Mouse (Mus musculus) midbrain, postnatal 0 days (tissue): ENCODE measurements around the gene Ropn1l. TPM values are rescaled to one million over a fixed set of nuclear protein-coding genes. Genes with fewer than 3 reads are reported as not detected.

ENCODE experiments used
- ATAC-seq: fragments of 200-750 bp; cut with Nextera tagmentation; 2 replicates; pipeline ENCODE4 v1.8.0; 2017; ENCODE audit warnings: moderate number of reproducible peaks, mild to moderate bottlenecking, moderate TSS enrichment, moderate library complexity; ENCODE audit not compliant: low FRiP score
- DNase-seq: peaks from one replicate; pipeline ENCODE4 v3.0.0-alpha.2; 2015; ENCODE audit warnings: low spot score
- H3K27ac ChIP-seq: fragments of 300-500 bp; sonication (generic); 2 replicates; pipeline ENCODE4 v1.5.1; 2014; ENCODE audit warnings: low read depth, mild to moderate bottlenecking, low read length, mixed read lengths
- H3K27me3 ChIP-seq: fragments of 300-500 bp; sonication (generic); 2 replicates; pipeline ENCODE4 v1.6.1; 2014; ENCODE audit warnings: low read length, control low read depth, mixed read lengths; ENCODE audit not compliant: insufficient read depth
- H3K36me3 ChIP-seq: fragments of 300-500 bp; sonication (generic); 2 replicates; pipeline ENCODE4 v1.6.1; 2014; ENCODE audit warnings: low read length, control low read depth, mixed read lengths; ENCODE audit not compliant: insufficient read depth
- H3K4me1 ChIP-seq: fragments of 300-500 bp; sonication (generic); 2 replicates; pipeline ENCODE4 v1.6.1; 2014; ENCODE audit warnings: mild to moderate bottlenecking, control low read depth, antibody characterized with exemption, low read length, mixed read lengths; ENCODE audit not compliant: insufficient read depth
- H3K4me2 ChIP-seq: fragments of 300-500 bp; sonication (generic); 2 replicates; pipeline ENCODE4 v1.6.1; 2014; ENCODE audit warnings: low read depth, mild to moderate bottlenecking, low read length, mixed read lengths; ENCODE audit not compliant: poor library complexity, severe bottlenecking
- H3K4me3 ChIP-seq: fragments of 300-500 bp; sonication (generic); 2 replicates; pipeline ENCODE4 v1.5.1; 2014; ENCODE audit warnings: low read depth, mild to moderate bottlenecking, low read length, moderate library complexity
- H3K9ac ChIP-seq: fragments of 300-500 bp; sonication (generic); replicated peaks from 2 replicates; pipeline ENCODE4 v1.6.1; 2014; ENCODE audit warnings: mild to moderate bottlenecking, low read length, moderate library complexity, mixed read lengths; ENCODE audit not compliant: poor library complexity, severe bottlenecking
- H3K9me3 ChIP-seq: fragments of 300-500 bp; sonication (generic); 2 replicates; pipeline ENCODE4 v1.6.1; 2016; ENCODE audit warnings: low read length, control low read depth
- CTCF ChIP-seq: IDR thresholded peaks from 2 replicates; pipeline ENCODE4 v1.5.1; 2016; ENCODE audit warnings: antibody characterized with exemption, mild to moderate bottlenecking
- WGBS: fragments of 180-500 bp; shearing (Covaris S2); extraction: QIAGEN DNeasy Blood & Tissue Kit; methylation state at CpG from one replicate; pipeline ENCODE4 v1.1.7; 2014; 5-methylcytosine and 5-hydroxymethylcytosine counted together
- polyA plus RNA-seq: library from polyadenylated mRNA; unstranded; fragments of >200 nt; fragmentation: Nextera tagmentation; extraction: Ambion mirVana; gene quantifications from 2 replicates; pipeline ENCODE4 v1.2.1, GENCODE M21; 2015
- total RNA-seq: library from RNA; depleted of rRNA; stranded (reverse); fragments of >200 nt; gene quantifications from 2 replicates; pipeline ENCODE4 v1.2.3, GENCODE M21; 2014

Ropn1l gene
- total and polyA plus RNA-seq, 2 experiments from 2014 or later = 1.3 to 2.2 TPM

- H3K36me3 ChIP-seq = peaks cover 34% of the 10 kb centered on the region
- H3K4me3 ChIP-seq = no peak overlapping the region
- H3K9me3 ChIP-seq = no peaks in the 10 kb centered on the region
- DNase-seq = no peak
- WGBS = 100% methylated on average over 1 of the region's 1 CpGs
- H3K4me1 ChIP-seq = no peaks in the 10 kb centered on the region
- no peak for ATAC-seq
- no peaks in the 10 kb centered on the region for H3K27me3 ChIP-seq
- no peak for TF ChIP-seq CTCF
- H3K4me2 ChIP-seq = no peak overlapping the region
- H3K9ac ChIP-seq = no peak overlapping the region
- H3K27ac ChIP-seq = no peak overlapping the region
These were observed 23.1 kb upstream of the Ropn1l start for GRCm38 (mm10) chr15:31476678-31477077.

DNA sequence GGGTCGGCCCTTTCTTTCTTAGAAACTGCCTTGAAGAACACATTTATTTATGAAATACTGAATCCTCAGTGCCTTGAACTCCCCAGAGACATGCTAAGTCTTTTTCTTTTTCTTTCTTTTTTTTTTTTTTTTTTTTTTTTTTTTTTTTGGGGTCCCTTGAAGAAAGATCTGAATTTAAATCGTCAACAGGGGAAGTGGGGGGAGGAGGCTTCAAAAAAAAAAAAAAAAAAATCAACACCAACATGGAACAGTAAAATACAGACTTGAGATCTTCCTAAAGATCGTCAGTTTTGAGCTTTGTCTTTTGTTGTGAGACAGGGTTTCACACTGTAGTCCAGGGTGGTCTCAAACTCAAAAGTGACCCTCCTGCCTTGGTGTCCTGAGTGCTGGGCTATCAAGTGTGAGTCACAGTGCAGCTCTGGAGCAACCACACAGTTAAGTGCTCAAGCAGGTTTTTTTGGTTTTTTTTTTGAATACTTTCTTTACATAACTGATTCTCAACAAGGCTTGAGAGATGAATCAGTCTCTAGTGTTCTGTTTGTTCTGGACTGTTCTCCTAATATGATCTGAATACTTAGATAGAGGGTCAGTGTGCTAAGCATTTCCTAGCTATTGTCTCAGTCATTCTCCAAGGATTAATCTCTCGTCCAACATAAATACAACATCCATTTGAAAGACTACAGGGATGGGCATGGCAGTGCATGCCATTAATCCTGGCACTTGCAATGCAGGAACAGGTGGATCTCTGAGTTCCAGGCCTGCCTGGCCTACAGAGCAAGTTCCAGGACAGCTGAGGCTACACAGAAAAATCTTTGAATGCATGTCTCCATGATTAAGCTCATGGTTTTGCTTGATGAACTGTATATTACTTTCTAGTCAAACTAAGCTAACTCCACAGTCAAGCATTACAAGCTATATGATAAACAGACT, 19.4 kb upstream of the Ropn1l start:
- TF ChIP-seq CTCF = no peak
- WGBS = 59% methylated on average over 4 of the region's 4 CpGs
- ATAC-seq (no peak), DNase-seq (no peak)
- H3K4me1 ChIP-seq = no peaks in the 10 kb centered on the region
- H3K27me3 ChIP-seq = no peaks in the 10 kb centered on the region
- no peak overlapping the region for H3K27ac ChIP-seq
- no peak overlapping the region for H3K4me2 ChIP-seq
- H3K9ac ChIP-seq = no peak overlapping the region
- H3K9me3 ChIP-seq = no peaks in the 10 kb centered on the region
- peaks cover 25% of the 10 kb centered on the region for H3K36me3 ChIP-seq
- no peak overlapping the region for H3K4me3 ChIP-seq

DNA sequence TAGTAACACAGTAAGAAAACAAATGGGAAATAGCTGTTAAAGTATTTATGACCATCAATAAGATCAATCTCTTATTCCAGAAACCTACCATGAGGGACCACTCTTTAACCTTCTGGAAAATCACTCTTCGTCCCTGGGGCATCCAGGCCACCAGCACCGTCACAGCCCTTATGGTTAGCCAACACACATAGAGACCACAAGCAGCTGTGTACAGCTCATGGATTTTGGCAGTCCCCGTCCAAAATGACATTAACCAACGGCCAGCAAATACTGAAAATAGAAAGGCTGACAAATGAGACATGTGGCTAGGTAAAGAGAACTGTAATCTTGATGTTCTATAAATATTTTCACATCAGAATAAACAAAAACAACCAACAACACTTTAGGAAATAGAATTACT, 18.0 kb upstream of the Ropn1l start:
- DNase-seq (no peak), ATAC-seq (no peak)
- Histone ChIP-seq H3K4me1 (no peaks in the 10 kb centered on the region), H3K9ac (no peak overlapping the region), H3K27ac (no peak overlapping the region), H3K36me3 (peaks cover 23% of the 10 kb centered on the region), H3K4me3 (no peak overlapping the region), H3K27me3 (no peaks in the 10 kb centered on the region), H3K4me2 (no peak overlapping the region), H3K9me3 (no peaks in the 10 kb centered on the region)
- TF ChIP-seq CTCF = no peak
- WGBS = 96% methylated on average over 4 of the region's 4 CpGs

- Histone ChIP-seq H3K27me3 (no peaks in the 10 kb centered on the region), H3K9ac (no peak overlapping the region), H3K9me3 (no peaks in the 10 kb centered on the region), H3K4me3 (no peak overlapping the region), H3K27ac (no peak overlapping the region), H3K36me3 (peaks cover 20% of the 10 kb centered on the region), H3K4me1 (no peaks in the 10 kb centered on the region), H3K4me2 (no peak overlapping the region)
- no peak for DNase-seq
- TF ChIP-seq CTCF = no peak
- 80% methylated on average over 4 of the region's 4 CpGs for WGBS
- no peak for ATAC-seq
These were observed 16.0 kb upstream of the Ropn1l start for GRCm38 (mm10) chr15:31469497-31469896.

- TF ChIP-seq CTCF = no peak
- Histone ChIP-seq H3K36me3 (peaks cover 20% of the 10 kb centered on the region), H3K4me2 (no peak overlapping the region), H3K27ac (no peak overlapping the region), H3K27me3 (no peaks in the 10 kb centered on the region), H3K4me1 (no peaks in the 10 kb centered on the region), H3K9ac (no peak overlapping the region), H3K9me3 (no peaks in the 10 kb centered on the region), H3K4me3 (no peak overlapping the region)
- ATAC-seq (no peak), DNase-seq (no peak)
- WGBS = 90% methylated on average over 5 of the region's 5 CpGs
These were observed 15.3 kb upstream of the Ropn1l start for GRCm38 (mm10) chr15:31468806-31469205.

DNA sequence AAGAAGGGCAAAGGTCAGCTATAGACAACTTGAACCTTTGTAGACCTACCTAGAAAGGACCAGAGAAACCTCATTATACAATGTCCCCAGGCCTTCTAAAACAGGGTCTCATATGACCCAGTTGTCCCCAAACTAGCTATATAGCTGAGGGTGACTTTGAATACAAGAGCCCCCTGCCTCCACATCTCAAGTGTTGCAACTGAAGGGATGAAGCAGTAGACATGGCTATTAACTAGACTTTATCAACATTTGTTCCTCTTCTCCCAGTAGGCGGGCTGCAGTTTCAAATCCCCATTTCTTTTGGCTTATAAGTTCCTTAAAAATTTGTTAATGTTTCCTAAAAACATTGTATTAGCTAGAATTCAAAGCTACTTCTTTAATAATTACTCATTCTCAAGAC, 13.2 kb upstream of the Ropn1l start:
- TF ChIP-seq CTCF = no peak
- Histone ChIP-seq H3K36me3 (peaks cover 30% of the 10 kb centered on the region), H3K4me2 (no peak overlapping the region), H3K27me3 (no peaks in the 10 kb centered on the region), H3K27ac (no peak overlapping the region), H3K9ac (no peak overlapping the region), H3K9me3 (no peaks in the 10 kb centered on the region), H3K4me1 (no peaks in the 10 kb centered on the region), H3K4me3 (no peak overlapping the region)
- DNase-seq (no peak), ATAC-seq (no peak)
- 92% methylated on average over 1 of the region's 1 CpGs for WGBS
